Mouse (Mus musculus): ENCODE measurements around the gene Scn4b. TPM values are rescaled to one million over a fixed set of nuclear protein-coding genes. Genes with fewer than 3 reads are reported as not detected.

The Scn4b gene
- polyA plus RNA-seq, 1 experiment from 2014 or later: 0.41 TPM

- no peaks in the 10 kb centered on the region for H3K36me3 ChIP-seq (ENCODE audit: control insufficient read depth, insufficient read depth, low read length)
- ATAC-seq (replicated peaks; ENCODE audit: low FRiP score) (no peak), DNase-seq (ENCODE audit: low spot score) (no peak)
- H3K4me2 ChIP-seq: no peak overlapping the region
- no peak overlapping the region for H3K9ac ChIP-seq (ENCODE audit: low read depth, low read length)
- H3K9me3 ChIP-seq (ENCODE audit: control insufficient read depth, low read length): no peaks in the 10 kb centered on the region
- 0 out of 2 replicates have a peak, but pooled peaks cover 4% of the 10 kb centered on the region for H3K4me1 ChIP-seq (replicated peaks; ENCODE audit: control insufficient read depth, insufficient read depth, low read length)
- 54% methylated on average over 6 of the region's 6 CpGs for WGBS
- H3K27me3 ChIP-seq (replicated peaks; ENCODE audit: control insufficient read depth, insufficient read depth, low read length): peaks cover 10% of the 10 kb centered on the region
- no peak overlapping the region for H3K4me3 ChIP-seq (ENCODE audit: low read depth, low read length)
- no peak overlapping the region for H3K27ac ChIP-seq (ENCODE audit: low read depth, low read length)
Measured at GRCm38 (mm10) chr9:45121001-45121400, 17.2 kb upstream of the Scn4b start.

DNA sequence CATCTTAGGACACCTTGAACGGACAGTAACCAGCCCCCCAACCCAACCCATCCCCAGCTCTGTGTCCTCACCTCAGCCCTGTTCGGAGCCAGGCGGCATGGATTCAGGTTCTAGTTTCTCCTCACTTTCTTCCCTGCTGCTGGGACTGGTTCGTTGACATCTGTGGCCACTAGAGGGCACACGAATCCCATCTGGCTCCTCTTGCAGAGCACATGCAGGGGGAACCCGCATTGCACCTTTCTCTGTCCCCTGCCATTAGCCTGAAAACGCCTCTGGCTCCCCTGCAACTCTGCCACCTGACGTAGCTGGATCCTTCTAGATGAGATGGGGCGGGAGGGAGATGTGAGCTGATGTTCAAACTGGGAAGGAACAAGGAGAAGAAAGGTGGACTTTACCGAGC lies 16.4 kb upstream of the Scn4b start:
- no peaks in the 10 kb centered on the region for H3K36me3 ChIP-seq (ENCODE audit: control insufficient read depth, insufficient read depth, low read length)
- no peak overlapping the region for H3K9ac ChIP-seq (ENCODE audit: low read depth, low read length)
- DNase-seq (ENCODE audit: low spot score) (peak; percentile 61), ATAC-seq (replicated peaks; ENCODE audit: low FRiP score) (peak; percentile 31; the same call in 1 of the 2 replicates)
- H3K4me3 ChIP-seq (ENCODE audit: low read depth, low read length): 0 out of 2 replicates have a peak overlapping the region, but pooled peaks have one; percentile 14
- peak overlapping the region; percentile 26; the same call in 1 of the 2 replicates for H3K4me2 ChIP-seq
- WGBS: 4% methylated on average over 10 of the region's 10 CpGs
- no peaks in the 10 kb centered on the region for H3K9me3 ChIP-seq (ENCODE audit: control insufficient read depth, low read length)
- no peak overlapping the region for H3K27ac ChIP-seq (ENCODE audit: low read depth, low read length)
- H3K27me3 ChIP-seq (replicated peaks; ENCODE audit: control insufficient read depth, insufficient read depth, low read length): peaks cover 4% of the 10 kb centered on the region; the same call in 1 of the 2 replicates
- 0 out of 2 replicates have a peak, but pooled peaks cover 4% of the 10 kb centered on the region for H3K4me1 ChIP-seq (replicated peaks; ENCODE audit: control insufficient read depth, insufficient read depth, low read length)

- Histone ChIP-seq H3K36me3 (ENCODE audit: control insufficient read depth, insufficient read depth, low read length) (no peaks in the 10 kb centered on the region), H3K4me1 (replicated peaks; ENCODE audit: control insufficient read depth, insufficient read depth, low read length) (0 out of 2 replicates have a peak, but pooled peaks cover 4% of the 10 kb centered on the region), H3K4me2 (peak overlapping the region; percentile 26; the same call in 1 of the 2 replicates), H3K9ac (ENCODE audit: low read depth, low read length) (no peak overlapping the region), H3K27me3 (replicated peaks; ENCODE audit: control insufficient read depth, insufficient read depth, low read length) (peaks cover 4% of the 10 kb centered on the region; the same call in 1 of the 2 replicates), H3K27ac (ENCODE audit: low read depth, low read length) (no peak overlapping the region), H3K4me3 (ENCODE audit: low read depth, low read length) (0 out of 2 replicates have a peak overlapping the region, but pooled peaks have one; percentile 14), H3K9me3 (ENCODE audit: control insufficient read depth, low read length) (no peaks in the 10 kb centered on the region)
- no peak for ATAC-seq (replicated peaks; ENCODE audit: low FRiP score)
- DNase-seq (ENCODE audit: low spot score): no peak
- 27% methylated on average over 9 of the region's 9 CpGs for WGBS
Measured at GRCm38 (mm10) chr9:45122209-45122761, 15.9 kb upstream of the Scn4b start.

DNA sequence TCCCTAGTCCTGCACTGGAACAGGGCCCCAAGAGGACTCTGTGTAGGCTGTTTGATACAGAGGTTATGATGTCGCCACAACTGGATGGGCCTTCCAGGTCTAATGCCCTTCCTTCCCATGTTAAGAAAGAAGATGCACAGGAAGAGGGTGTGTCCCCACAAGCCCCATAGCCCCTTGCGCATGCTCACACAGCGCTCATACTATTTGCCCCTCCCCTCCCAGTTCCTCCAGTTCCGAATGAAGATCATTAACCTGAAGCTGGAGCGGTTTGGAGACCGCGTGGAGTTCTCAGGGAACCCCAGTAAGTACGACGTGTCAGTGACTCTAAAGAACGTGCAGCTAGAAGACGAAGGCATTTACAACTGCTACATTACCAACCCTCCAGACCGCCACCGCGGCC lies 13.0 kb upstream of the Scn4b start:
- Histone ChIP-seq H3K36me3 (ENCODE audit: control insufficient read depth, insufficient read depth, low read length) (no peaks in the 10 kb centered on the region), H3K9ac (ENCODE audit: low read depth, low read length) (no peak overlapping the region), H3K9me3 (ENCODE audit: control insufficient read depth, low read length) (no peaks in the 10 kb centered on the region), H3K27ac (ENCODE audit: low read depth, low read length) (no peak overlapping the region), H3K27me3 (replicated peaks; ENCODE audit: control insufficient read depth, insufficient read depth, low read length) (peaks cover 4% of the 10 kb centered on the region; the same call in 1 of the 2 replicates), H3K4me1 (replicated peaks; ENCODE audit: control insufficient read depth, insufficient read depth, low read length) (0 out of 2 replicates have a peak, but pooled peaks cover 4% of the 10 kb centered on the region), H3K4me2 (no peak overlapping the region), H3K4me3 (ENCODE audit: low read depth, low read length) (no peak overlapping the region)
- DNase-seq (ENCODE audit: low spot score) (no peak), ATAC-seq (replicated peaks; ENCODE audit: low FRiP score) (no peak)
- WGBS: 86% methylated on average over 14 of the region's 14 CpGs

GRCm38 (mm10) chr9:45126941-45127340 lies 11.3 kb upstream of the Scn4b start:
- Histone ChIP-seq H3K9me3 (ENCODE audit: control insufficient read depth, low read length) (no peaks in the 10 kb centered on the region), H3K36me3 (ENCODE audit: control insufficient read depth, insufficient read depth, low read length) (no peaks in the 10 kb centered on the region), H3K27ac (ENCODE audit: low read depth, low read length) (no peak overlapping the region), H3K27me3 (replicated peaks; ENCODE audit: control insufficient read depth, insufficient read depth, low read length) (peaks cover 4% of the 10 kb centered on the region; the same call in 1 of the 2 replicates), H3K9ac (ENCODE audit: low read depth, low read length) (no peak overlapping the region), H3K4me1 (replicated peaks; ENCODE audit: control insufficient read depth, insufficient read depth, low read length) (0 out of 2 replicates have a peak, but pooled peaks cover 4% of the 10 kb centered on the region), H3K4me2 (no peak overlapping the region), H3K4me3 (ENCODE audit: low read depth, low read length) (no peak overlapping the region)
- DNase-seq (ENCODE audit: low spot score) (no peak), ATAC-seq (replicated peaks; ENCODE audit: low FRiP score) (no peak)
- WGBS: 39% methylated on average over 7 of the region's 7 CpGs

GRCm38 (mm10) chr9:45130119-45130518 lies 8.1 kb upstream of the Scn4b start:
- Histone ChIP-seq H3K9me3 (ENCODE audit: control insufficient read depth, low read length) (no peaks in the 10 kb centered on the region), H3K9ac (ENCODE audit: low read depth, low read length) (no peak overlapping the region), H3K27me3 (replicated peaks; ENCODE audit: control insufficient read depth, insufficient read depth, low read length) (peaks cover 16% of the 10 kb centered on the region), H3K36me3 (ENCODE audit: control insufficient read depth, insufficient read depth, low read length) (no peaks in the 10 kb centered on the region), H3K4me3 (ENCODE audit: low read depth, low read length) (no peak overlapping the region), H3K27ac (ENCODE audit: low read depth, low read length) (no peak overlapping the region), H3K4me2 (no peak overlapping the region), H3K4me1 (replicated peaks; ENCODE audit: control insufficient read depth, insufficient read depth, low read length) (0 out of 2 replicates have a peak, but pooled peaks cover 2% of the 10 kb centered on the region)
- no peak for ATAC-seq (replicated peaks; ENCODE audit: low FRiP score)
- DNase-seq (ENCODE audit: low spot score): no peak
- 73% methylated on average over 3 of the region's 3 CpGs for WGBS

- Histone ChIP-seq H3K27ac (ENCODE audit: low read depth, low read length) (no peak overlapping the region), H3K36me3 (ENCODE audit: control insufficient read depth, insufficient read depth, low read length) (no peaks in the 10 kb centered on the region), H3K4me3 (ENCODE audit: low read depth, low read length) (no peak overlapping the region), H3K9me3 (ENCODE audit: control insufficient read depth, low read length) (no peaks in the 10 kb centered on the region), H3K27me3 (replicated peaks; ENCODE audit: control insufficient read depth, insufficient read depth, low read length) (peaks cover 47% of the 10 kb centered on the region), H3K9ac (ENCODE audit: low read depth, low read length) (no peak overlapping the region), H3K4me2 (no peak overlapping the region), H3K4me1 (replicated peaks; ENCODE audit: control insufficient read depth, insufficient read depth, low read length) (0 out of 2 replicates have a peak, but pooled peaks cover 5% of the 10 kb centered on the region)
- WGBS: 11% methylated on average over 5 of the region's 5 CpGs
- no peak for ATAC-seq (replicated peaks; ENCODE audit: low FRiP score)
- no peak for DNase-seq (ENCODE audit: low spot score)
Measured at GRCm38 (mm10) chr9:45133484-45134310, 4.5 kb upstream of the Scn4b start.

DNA sequence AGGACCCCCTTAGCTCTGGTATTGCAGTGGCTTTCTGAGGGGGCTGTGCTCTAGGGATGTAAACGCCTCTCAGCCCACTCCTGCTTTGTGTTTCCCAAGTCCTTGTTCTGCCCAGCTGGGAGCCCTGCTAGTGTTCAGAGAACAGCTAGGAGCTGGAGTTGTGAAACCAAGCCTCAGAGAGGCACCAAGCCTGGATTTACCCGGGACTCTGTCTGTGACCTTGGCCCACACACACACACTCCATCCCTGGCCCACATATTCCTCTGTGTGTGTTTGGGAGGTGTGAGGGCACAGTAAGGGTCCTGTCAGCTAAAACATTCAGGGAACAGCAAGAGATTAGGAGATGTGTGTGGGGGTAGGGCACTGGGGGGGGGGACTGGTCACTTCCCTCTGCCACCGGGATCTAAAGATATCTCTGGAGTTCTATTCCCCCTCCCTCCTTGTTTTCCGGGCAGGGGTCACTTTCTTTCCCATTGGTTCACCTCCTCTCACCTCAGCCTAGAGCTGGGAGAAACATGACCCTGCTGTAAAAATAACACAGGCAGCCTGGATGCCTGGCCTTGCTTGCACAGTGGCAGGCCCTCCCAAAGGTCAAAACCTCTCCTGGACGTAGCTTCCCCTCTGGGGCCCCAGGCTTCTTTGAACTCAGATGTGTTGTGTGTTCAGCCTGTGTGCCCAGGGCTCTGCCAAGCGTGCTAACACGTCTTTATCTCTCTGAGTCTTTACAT lies 1.6 kb upstream of the Scn4b start:
- 0 out of 2 replicates have a peak, but pooled peaks cover 8% of the 10 kb centered on the region for H3K4me1 ChIP-seq (replicated peaks; ENCODE audit: control insufficient read depth, insufficient read depth, low read length)
- H3K4me2 ChIP-seq: no peak overlapping the region
- ATAC-seq (replicated peaks; ENCODE audit: low FRiP score) (peak; percentile 70), DNase-seq (ENCODE audit: low spot score) (peak; percentile 43)
- peaks cover 71% of the 10 kb centered on the region for H3K27me3 ChIP-seq (replicated peaks; ENCODE audit: control insufficient read depth, insufficient read depth, low read length)
- H3K36me3 ChIP-seq (ENCODE audit: control insufficient read depth, insufficient read depth, low read length): no peaks in the 10 kb centered on the region
- H3K4me3 ChIP-seq (ENCODE audit: low read depth, low read length): no peak overlapping the region
- H3K9ac ChIP-seq (ENCODE audit: low read depth, low read length): no peak overlapping the region
- no peaks in the 10 kb centered on the region for H3K9me3 ChIP-seq (ENCODE audit: control insufficient read depth, low read length)
- WGBS: 12% methylated on average over 7 of the region's 7 CpGs
- H3K27ac ChIP-seq (ENCODE audit: low read depth, low read length): peak overlapping the region; percentile 59
